Mouse (Mus musculus): ENCODE measurements around the gene Prdm2. TPM values are rescaled to one million over a fixed set of nuclear protein-coding genes. Genes with fewer than 3 reads are reported as not detected.

Gene Prdm2
- polyA plus RNA-seq, 1 experiment from 2014 or later = 12.7 TPM

GRCm38 (mm10) chr4:143171600-143172290 lies 41.0 kb downstream of the Prdm2 start:
- no peak for ATAC-seq (ENCODE audit: low FRiP score, low read depth)
- H3K4me1 ChIP-seq (replicated peaks) = no peaks in the 10 kb centered on the region
- H3K27me3 ChIP-seq = no peaks in the 10 kb centered on the region
- no peak overlapping the region for H3K4me2 ChIP-seq
- H3K36me3 ChIP-seq = peaks cover 25% of the 10 kb centered on the region
- no peak overlapping the region for H3K9ac ChIP-seq
- no peak overlapping the region for H3K27ac ChIP-seq (replicated peaks)
- no peaks in the 10 kb centered on the region for H3K9me3 ChIP-seq
- H3K4me3 ChIP-seq = no peak overlapping the region
- WGBS = 69% methylated on average over 4 of the region's 4 CpGs

GRCm38 (mm10) chr4:143170290-143170689 lies 42.5 kb downstream of the Prdm2 start:
- Histone ChIP-seq H3K27ac (replicated peaks) (no peak overlapping the region), H3K4me3 (no peak overlapping the region), H3K4me2 (no peak overlapping the region), H3K9me3 (no peaks in the 10 kb centered on the region), H3K36me3 (peaks cover 25% of the 10 kb centered on the region), H3K9ac (no peak overlapping the region), H3K27me3 (no peaks in the 10 kb centered on the region), H3K4me1 (replicated peaks) (no peaks in the 10 kb centered on the region)
- ATAC-seq (ENCODE audit: low FRiP score, low read depth) = no peak
- WGBS = 89% methylated on average over 2 of the region's 2 CpGs

DNA sequence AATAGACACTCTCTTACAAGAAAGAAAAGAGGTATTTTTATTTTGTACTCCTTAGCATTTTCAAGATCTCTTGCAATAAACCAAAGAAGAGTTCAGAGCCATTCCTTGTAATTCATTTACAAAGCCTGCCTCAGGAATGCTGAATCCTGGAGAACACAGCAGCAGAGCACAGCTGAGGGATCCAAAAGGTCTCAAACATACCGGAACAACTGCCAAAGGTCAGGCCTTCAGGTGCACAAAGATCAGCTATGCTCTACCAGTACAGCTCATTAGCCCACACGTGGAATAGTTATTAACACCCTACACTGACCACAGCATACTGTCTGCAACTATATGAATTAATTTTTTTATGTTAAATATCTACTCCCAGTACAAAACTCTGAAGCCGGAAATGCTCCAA lies 44.7 kb downstream of the Prdm2 start:
- no peaks in the 10 kb centered on the region for H3K4me1 ChIP-seq (replicated peaks)
- H3K4me3 ChIP-seq = no peak overlapping the region
- no peak for ATAC-seq (ENCODE audit: low FRiP score, low read depth)
- no peak overlapping the region for H3K4me2 ChIP-seq
- H3K27me3 ChIP-seq = no peaks in the 10 kb centered on the region
- no peak overlapping the region for H3K27ac ChIP-seq (replicated peaks)
- H3K9me3 ChIP-seq = no peaks in the 10 kb centered on the region
- H3K36me3 ChIP-seq = peaks cover 25% of the 10 kb centered on the region
- H3K9ac ChIP-seq = no peak overlapping the region
- 89% methylated on average over 3 of the region's 3 CpGs for WGBS

DNA sequence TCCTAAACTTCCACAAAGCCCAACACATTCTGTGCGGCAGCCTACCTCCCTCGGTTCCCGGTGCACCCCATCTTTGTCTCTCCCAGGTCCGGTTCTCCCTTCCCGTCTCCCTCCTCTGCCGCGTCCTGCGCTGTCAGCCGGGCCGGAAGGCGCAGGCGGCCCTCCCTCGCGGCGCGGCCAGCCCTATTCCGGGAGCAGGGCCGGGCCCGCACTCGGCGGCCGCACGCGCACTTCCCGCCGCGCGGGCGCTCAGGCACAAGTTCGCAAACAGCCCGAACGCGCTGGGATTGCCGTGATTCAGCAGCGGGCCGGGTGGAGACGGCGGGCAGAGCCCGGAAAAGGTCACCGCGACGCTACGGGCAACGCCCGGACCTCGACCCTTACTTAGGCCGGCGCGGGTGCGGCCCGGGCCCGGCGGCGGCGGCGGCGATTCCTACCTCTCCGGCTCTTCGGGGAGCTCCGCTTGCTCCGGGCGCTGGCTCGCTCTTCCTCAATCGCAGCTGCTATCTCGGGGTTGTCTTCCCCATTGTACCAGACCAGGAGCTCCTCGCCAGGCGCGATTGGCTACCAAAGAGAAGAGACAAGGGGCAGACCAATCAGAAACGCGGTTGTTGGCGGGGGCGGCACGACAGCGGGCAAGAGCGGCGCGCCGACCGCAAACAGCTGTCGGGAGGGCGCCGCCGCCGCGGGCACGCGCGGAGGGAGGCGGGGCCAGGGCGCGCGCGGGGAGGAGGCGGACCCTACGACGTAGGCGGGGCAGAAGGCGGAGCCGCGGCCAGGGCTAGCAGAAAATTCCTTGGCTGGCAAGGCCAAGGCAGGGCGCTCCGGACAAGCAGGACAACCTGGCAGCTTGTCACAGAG lies 50.9 kb downstream of the Prdm2 start:
- under 1% methylated on average over 97 of the region's 102 CpGs for WGBS
- Histone ChIP-seq H3K9ac (peak overlapping the region; percentile 93), H3K27me3 (no peaks in the 10 kb centered on the region), H3K4me1 (replicated peaks) (peaks cover 43% of the 10 kb centered on the region), H3K27ac (replicated peaks) (peak overlapping the region; percentile 99), H3K36me3 (peaks cover 3% of the 10 kb centered on the region), H3K9me3 (no peaks in the 10 kb centered on the region), H3K4me3 (peak overlapping the region; percentile 97), H3K4me2 (peak overlapping the region; percentile 69)
- ATAC-seq (ENCODE audit: low FRiP score, low read depth) = peak; percentile 100

- Histone ChIP-seq H3K4me3 (peak overlapping the region; percentile 97), H3K9ac (peak overlapping the region; percentile 93), H3K27ac (replicated peaks) (no peak overlapping the region), H3K9me3 (no peaks in the 10 kb centered on the region), H3K27me3 (no peaks in the 10 kb centered on the region), H3K4me1 (replicated peaks) (peaks cover 47% of the 10 kb centered on the region), H3K4me2 (peak overlapping the region; percentile 69), H3K36me3 (peaks cover 3% of the 10 kb centered on the region)
- WGBS = 43% methylated on average over 3 of the region's 3 CpGs
- no peak for ATAC-seq (ENCODE audit: low FRiP score, low read depth)
These were observed 52.0 kb downstream of the Prdm2 start for GRCm38 (mm10) chr4:143160826-143161225.

GRCm38 (mm10) chr4:143159336-143159735 lies 53.5 kb downstream of the Prdm2 start:
- Histone ChIP-seq H3K36me3 (no peaks in the 10 kb centered on the region; the same call in 1 of the 2 replicates), H3K4me2 (peak overlapping the region; percentile 18; the same call in 1 of the 2 replicates), H3K27ac (replicated peaks) (no peak overlapping the region), H3K27me3 (no peaks in the 10 kb centered on the region), H3K9me3 (no peaks in the 10 kb centered on the region), H3K4me3 (no peak overlapping the region), H3K4me1 (replicated peaks) (peaks cover 51% of the 10 kb centered on the region), H3K9ac (no peak overlapping the region)
- WGBS = 75% methylated on average over 2 of the region's 2 CpGs
- no peak for ATAC-seq (ENCODE audit: low FRiP score, low read depth)

DNA sequence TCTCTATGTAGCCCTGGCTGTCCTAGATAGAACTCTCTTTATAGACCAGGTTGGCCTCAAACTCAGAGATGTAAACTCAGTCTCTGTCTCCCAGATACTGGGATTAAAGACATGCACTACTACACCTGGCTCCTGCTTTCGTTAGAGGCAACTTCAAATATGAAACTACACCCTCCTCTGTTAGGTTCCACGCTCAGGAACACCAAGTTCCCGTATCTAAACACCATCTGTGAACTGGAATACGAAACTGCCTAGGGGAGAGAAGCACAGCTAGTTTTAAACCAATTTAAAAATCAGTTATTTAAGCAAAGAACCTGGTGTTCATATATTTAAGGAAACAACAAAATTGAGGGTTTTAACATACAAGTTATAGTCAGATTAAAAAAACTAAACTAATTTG lies 56.9 kb downstream of the Prdm2 start:
- H3K4me2 ChIP-seq = no peak overlapping the region
- no peaks in the 10 kb centered on the region for H3K27me3 ChIP-seq
- no peak overlapping the region for H3K9ac ChIP-seq
- no peak for ATAC-seq (ENCODE audit: low FRiP score, low read depth)
- H3K4me1 ChIP-seq (replicated peaks) = peaks cover 42% of the 10 kb centered on the region
- no peaks in the 10 kb centered on the region for H3K36me3 ChIP-seq
- no peak overlapping the region for H3K27ac ChIP-seq (replicated peaks)
- no peaks in the 10 kb centered on the region for H3K9me3 ChIP-seq
- 84% methylated on average over 4 of the region's 4 CpGs for WGBS
- H3K4me3 ChIP-seq = no peak overlapping the region

DNA sequence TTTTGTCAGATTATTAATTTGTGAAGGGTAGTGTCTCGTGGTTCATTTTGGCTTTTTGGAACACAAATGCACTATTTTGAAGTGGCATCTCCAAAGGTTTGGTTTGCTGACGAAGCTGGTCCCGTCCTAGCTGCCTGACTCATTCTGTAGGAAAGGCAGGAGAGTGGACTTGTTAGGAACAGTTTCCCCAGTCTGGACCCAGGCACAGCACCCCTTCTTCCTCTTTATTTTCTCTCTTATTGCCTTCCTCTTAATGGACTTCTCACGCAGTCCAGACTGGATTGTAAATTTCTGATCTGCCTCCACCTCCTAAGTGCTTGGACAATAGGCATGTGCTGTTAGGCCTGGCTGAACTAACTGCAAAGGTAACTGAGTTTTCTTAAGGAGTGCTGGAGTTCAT lies 57.8 kb downstream of the Prdm2 start:
- H3K4me1 ChIP-seq (replicated peaks) = peaks cover 39% of the 10 kb centered on the region
- H3K36me3 ChIP-seq = no peaks in the 10 kb centered on the region
- no peaks in the 10 kb centered on the region for H3K27me3 ChIP-seq
- H3K27ac ChIP-seq (replicated peaks) = no peak overlapping the region
- 80% methylated on average over 4 of the region's 4 CpGs for WGBS
- no peak overlapping the region for H3K9ac ChIP-seq
- H3K4me2 ChIP-seq = no peak overlapping the region
- ATAC-seq (ENCODE audit: low FRiP score, low read depth) = no peak
- no peaks in the 10 kb centered on the region for H3K9me3 ChIP-seq
- H3K4me3 ChIP-seq = no peak overlapping the region

GRCm38 (mm10) chr4:143154571-143154970 lies 58.2 kb downstream of the Prdm2 start:
- Histone ChIP-seq H3K27me3 (no peaks in the 10 kb centered on the region), H3K4me3 (no peak overlapping the region), H3K4me2 (no peak overlapping the region), H3K4me1 (replicated peaks) (peaks cover 36% of the 10 kb centered on the region), H3K36me3 (no peaks in the 10 kb centered on the region), H3K9me3 (no peaks in the 10 kb centered on the region), H3K9ac (no peak overlapping the region), H3K27ac (replicated peaks) (no peak overlapping the region)
- WGBS = 75% methylated on average over 6 of the region's 6 CpGs
- no peak for ATAC-seq (ENCODE audit: low FRiP score, low read depth)

DNA sequence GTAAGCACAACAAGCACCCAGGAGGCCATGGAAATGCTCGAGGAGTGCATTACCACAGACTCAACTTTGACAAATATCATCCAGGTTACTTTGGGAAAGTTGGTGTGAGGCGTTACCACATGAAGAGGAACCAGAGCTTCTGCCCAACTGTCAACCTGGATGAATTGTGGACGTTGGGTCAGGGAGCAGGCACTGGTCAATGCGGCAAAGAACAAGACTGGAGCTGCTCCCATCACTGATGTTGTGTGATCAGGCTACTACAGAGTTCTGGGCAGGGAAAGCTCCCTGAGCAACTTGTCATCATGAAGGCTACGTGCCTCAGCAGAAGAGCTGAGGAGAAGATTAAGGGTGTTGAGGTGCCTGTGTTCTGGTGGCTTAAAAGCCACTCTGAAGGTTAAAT lies 60.2 kb downstream of the Prdm2 start:
- no peaks in the 10 kb centered on the region for H3K27me3 ChIP-seq
- WGBS = 94% methylated on average over 5 of the region's 5 CpGs
- ATAC-seq (ENCODE audit: low FRiP score, low read depth) = no peak
- no peaks in the 10 kb centered on the region for H3K9me3 ChIP-seq
- no peak overlapping the region for H3K4me3 ChIP-seq
- H3K9ac ChIP-seq = no peak overlapping the region
- H3K4me1 ChIP-seq (replicated peaks) = peaks cover 22% of the 10 kb centered on the region
- no peaks in the 10 kb centered on the region for H3K36me3 ChIP-seq
- no peak overlapping the region for H3K4me2 ChIP-seq
- no peak overlapping the region for H3K27ac ChIP-seq (replicated peaks)

DNA sequence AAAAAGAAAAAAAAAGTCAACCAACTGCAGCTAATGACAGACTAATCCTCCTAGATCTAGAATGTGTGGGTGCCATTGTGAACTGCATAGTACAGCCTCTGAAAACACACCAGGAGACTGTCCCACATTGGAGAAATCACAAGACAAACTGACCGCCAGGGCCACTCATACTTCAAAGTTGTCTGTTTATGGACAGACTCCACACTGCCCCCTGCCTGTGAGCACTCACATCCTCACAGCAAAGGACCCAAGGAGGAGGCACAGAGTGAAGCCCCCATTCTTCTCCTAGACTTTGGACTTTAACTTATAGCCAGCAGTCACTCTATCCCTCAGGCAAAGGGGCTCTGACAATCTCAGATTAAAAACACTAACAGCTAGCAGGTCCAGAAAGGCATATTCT lies 61.5 kb downstream of the Prdm2 start:
- WGBS = 56% methylated on average over 1 of the region's 1 CpGs
- Histone ChIP-seq H3K27me3 (no peaks in the 10 kb centered on the region), H3K4me2 (no peak overlapping the region), H3K27ac (replicated peaks) (no peak overlapping the region), H3K4me1 (replicated peaks) (peaks cover 18% of the 10 kb centered on the region; the same call in 1 of the 2 replicates), H3K9ac (no peak overlapping the region), H3K36me3 (no peaks in the 10 kb centered on the region), H3K4me3 (no peak overlapping the region), H3K9me3 (no peaks in the 10 kb centered on the region)
- ATAC-seq (ENCODE audit: low FRiP score, low read depth) = no peak

GRCm38 (mm10) chr4:143147666-143148065 lies 65.1 kb downstream of the Prdm2 start:
- H3K4me2 ChIP-seq = no peak overlapping the region
- no peaks in the 10 kb centered on the region for H3K9me3 ChIP-seq
- ATAC-seq (ENCODE audit: low FRiP score, low read depth) = no peak
- peaks cover 27% of the 10 kb centered on the region for H3K4me1 ChIP-seq (replicated peaks)
- 92% methylated on average over 3 of the region's 3 CpGs for WGBS
- H3K9ac ChIP-seq = no peak overlapping the region
- no peaks in the 10 kb centered on the region for H3K36me3 ChIP-seq
- H3K27ac ChIP-seq (replicated peaks) = no peak overlapping the region
- no peak overlapping the region for H3K4me3 ChIP-seq
- no peaks in the 10 kb centered on the region for H3K27me3 ChIP-seq

All from hindbrain, embryonic 15.5 days (tissue).